Mouse (Mus musculus) heart, embryonic 15.5 days (tissue): ENCODE results near the gene 2310046K23Rik. TPM values are rescaled to one million over a fixed set of nuclear protein-coding genes. Genes with fewer than 3 reads are reported as not detected.
"Not testable (repeated sequence)": the region's sequence is repeated elsewhere in the genome, so short reads cannot be mapped to it uniquely, and the experiment has no call there.

ENCODE experiments used
- ATAC-seq: fragments of 200-750 bp; cut with Nextera tagmentation; replicated peaks from 2 replicates; pipeline ENCODE4 v1.8.0; 2017; ENCODE audit warnings: low read depth, moderate TSS enrichment; ENCODE audit not compliant: insufficient number of reproducible peaks, insufficient read depth, low FRiP score
- H3K27ac ChIP-seq: fragments of 300-500 bp; sonication (generic); 2 replicates; pipeline ENCODE4 v1.5.1; 2015; ENCODE audit warnings: mild to moderate bottlenecking, inconsistent platforms
- H3K27me3 ChIP-seq: fragments of 300-500 bp; sonication (generic); 2 replicates; pipeline ENCODE4 v1.6.1; 2015; ENCODE audit warnings: inconsistent platforms
- H3K36me3 ChIP-seq: fragments of 300-500 bp; sonication (generic); 2 replicates; pipeline ENCODE4 v1.6.1; 2015; ENCODE audit warnings: mild to moderate bottlenecking, inconsistent platforms
- H3K4me1 ChIP-seq: fragments of 300-500 bp; sonication (generic); replicated peaks from 2 replicates; pipeline ENCODE4 v1.6.1; 2015; ENCODE audit warnings: inconsistent platforms
- H3K4me2 ChIP-seq: fragments of 300-500 bp; sonication (generic); 2 replicates; pipeline ENCODE4 v1.6.1; 2015; ENCODE audit warnings: inconsistent platforms, mild to moderate bottlenecking, moderate library complexity
- H3K4me3 ChIP-seq: fragments of 300-500 bp; sonication (generic); 2 replicates; pipeline ENCODE4 v1.5.1; 2015; ENCODE audit warnings: mild to moderate bottlenecking, inconsistent platforms
- H3K9ac ChIP-seq: fragments of 300-500 bp; sonication (generic); 2 replicates; pipeline ENCODE4 v1.6.1; 2015; ENCODE audit warnings: mild to moderate bottlenecking, inconsistent platforms
- H3K9me3 ChIP-seq: fragments of 300-500 bp; sonication (generic); replicated peaks from 2 replicates; pipeline ENCODE4 v1.6.1; 2016; ENCODE audit warnings: inconsistent platforms
- WGBS: fragments of 180-500 bp; shearing (Covaris S2); methylation state at CpG from one replicate; pipeline ENCODE4 v1.1.7; 2015; ENCODE audit warnings: mixed read lengths; 5-methylcytosine and 5-hydroxymethylcytosine counted together
- polyA plus RNA-seq: library from polyadenylated mRNA; unstranded; fragments of >200 nt; fragmentation: Nextera tagmentation; extraction: Ambion mirVana; gene quantifications from 2 replicates; pipeline ENCODE4 v1.2.1, GENCODE M21; 2015

The 2310046K23Rik gene
- polyA plus RNA-seq, 1 experiment from 2014 or later: not detected

GRCm38 (mm10) chr3:92503528-92503927 lies 30.8 kb downstream of the 2310046K23Rik start:
- H3K27me3 ChIP-seq: no peaks in the 10 kb centered on the region
- H3K4me1 ChIP-seq: no peaks in the 10 kb centered on the region
- H3K36me3 ChIP-seq: no peaks in the 10 kb centered on the region
- no peak overlapping the region for H3K9ac ChIP-seq
- no peaks in the 10 kb centered on the region for H3K9me3 ChIP-seq
- no peak overlapping the region for H3K4me2 ChIP-seq
- no peak for ATAC-seq
- H3K27ac ChIP-seq: no peak overlapping the region
- no peak overlapping the region for H3K4me3 ChIP-seq

- Histone ChIP-seq H3K4me3 (no peak within 1 kb of the TSS), H3K27me3 (no peaks in the 10 kb centered on the region), H3K4me1 (no peaks in the 10 kb centered on the region), H3K4me2 (no peak within 1 kb of the TSS), H3K9ac (no peak within 1 kb of the TSS), H3K36me3 (no peaks in the 10 kb centered on the region), H3K27ac (no peak within 1 kb of the TSS), H3K9me3 (no peaks in the 10 kb centered on the region)
- no peak for ATAC-seq
- 81% methylated on average over 1 of the region's 1 CpGs for WGBS
Observed at GRCm38 (mm10) chr3:92500393-92500792, 33.9 kb downstream of the 2310046K23Rik start, which contains the start of gene Sprr4. Sprr4 (minus strand) TSS chr3:92500493.

GRCm38 (mm10) chr3:92490262-92490661 lies 44.0 kb downstream of the 2310046K23Rik start:
- not testable (repeated sequence) for H3K9me3 ChIP-seq, H3K4me1 ChIP-seq, H3K36me3 ChIP-seq, H3K4me2 ChIP-seq, H3K27me3 ChIP-seq, H3K4me3 ChIP-seq, ATAC-seq, H3K9ac ChIP-seq, H3K27ac ChIP-seq

- H3K27me3 ChIP-seq: no peaks in the 10 kb centered on the region
- ATAC-seq: no peak
- no peak overlapping the region for H3K4me2 ChIP-seq
- H3K4me1 ChIP-seq: no peaks in the 10 kb centered on the region
- no peak overlapping the region for H3K27ac ChIP-seq
- H3K9me3 ChIP-seq: no peaks in the 10 kb centered on the region
- no peak overlapping the region for H3K4me3 ChIP-seq
- H3K36me3 ChIP-seq: no peaks in the 10 kb centered on the region
- H3K9ac ChIP-seq: no peak overlapping the region
- WGBS: 27% methylated on average over 1 of the region's 1 CpGs
Observed at GRCm38 (mm10) chr3:92486307-92486706, 48.0 kb downstream of the 2310046K23Rik start.

GRCm38 (mm10) chr3:92485863-92486262 lies 48.4 kb downstream of the 2310046K23Rik start, which contains the start of gene Sprr1a:
Sprr1a (minus strand) TSS chr3:92485895.
- no peak within 1 kb of the TSS for H3K27ac ChIP-seq
- no peak within 1 kb of the TSS for H3K9ac ChIP-seq
- H3K4me2 ChIP-seq: no peak within 1 kb of the TSS
- no peaks in the 10 kb centered on the region for H3K9me3 ChIP-seq
- no peaks in the 10 kb centered on the region for H3K36me3 ChIP-seq
- H3K4me1 ChIP-seq: no peaks in the 10 kb centered on the region
- H3K4me3 ChIP-seq: no peak within 1 kb of the TSS
- no peak for ATAC-seq
- no peaks in the 10 kb centered on the region for H3K27me3 ChIP-seq

Other genes starting within 250 kb of the 2310046K23Rik start
- gene Sprr2a3, start 249.1 kb downstream of the 2310046K23Rik start, polyA plus RNA-seq: 0.64 and 2.6 TPM in 2 replicates
- gene Sprr2b, start 217.9 kb downstream of the 2310046K23Rik start, polyA plus RNA-seq: not detected in 2 replicates
- not detected in 2 replicates for gene Sprr2d, start 195.4 kb downstream of the 2310046K23Rik start, polyA plus RNA-seq
- not detected in 2 replicates for gene Sprr2e, start 182.4 kb downstream of the 2310046K23Rik start, polyA plus RNA-seq
- not detected in 2 replicates for gene Sprr2f, start 169.3 kb downstream of the 2310046K23Rik start, polyA plus RNA-seq
- not detected in 2 replicates for gene Sprr2h, start 148.8 kb downstream of the 2310046K23Rik start, polyA plus RNA-seq
- gene Sprr2i, start 126.5 kb downstream of the 2310046K23Rik start, polyA plus RNA-seq: not detected in 2 replicates
- gene Sprr2j-ps, start 116.4 kb downstream of the 2310046K23Rik start, polyA plus RNA-seq: not detected in 2 replicates
- 5.3 and 5.4 TPM in 2 replicates for gene Gm9774, start 105.1 kb downstream of the 2310046K23Rik start, polyA plus RNA-seq
- not detected in 2 replicates for gene Sprr2k, start 101.9 kb downstream of the 2310046K23Rik start, polyA plus RNA-seq
- gene Sprr1b, start 95.7 kb downstream of the 2310046K23Rik start, polyA plus RNA-seq: not detected in 2 replicates
- 0.11 TPM in 1 of 2 replicates, not detected in the other for gene Sprr3, start 75.8 kb downstream of the 2310046K23Rik start, polyA plus RNA-seq
- 0.42 and 2.6 TPM in 2 replicates for gene Sprr1a, start 48.6 kb downstream of the 2310046K23Rik start, polyA plus RNA-seq
- not detected in 2 replicates for gene Sprr4, start 34.0 kb downstream of the 2310046K23Rik start, polyA plus RNA-seq
- 0.09 TPM in 1 of 2 replicates, not detected in the other for gene Ivl, start 39.2 kb upstream of the 2310046K23Rik start, polyA plus RNA-seq
- gene Smcp, start 54.5 kb upstream of the 2310046K23Rik start, polyA plus RNA-seq: not detected in 2 replicates
- not detected in 2 replicates for gene 2210017I01Rik, start 73.0 kb upstream of the 2310046K23Rik start, polyA plus RNA-seq
- not detected in 2 replicates for gene Lce6a, start 87.1 kb upstream of the 2310046K23Rik start, polyA plus RNA-seq
- not detected in 2 replicates for gene Lce1a1, start 113.8 kb upstream of the 2310046K23Rik start, polyA plus RNA-seq
- gene Lce1b, start 122.4 kb upstream of the 2310046K23Rik start, polyA plus RNA-seq: not detected in 2 replicates
- gene Lce1a2, start 135.8 kb upstream of the 2310046K23Rik start, polyA plus RNA-seq: not detected in 2 replicates
- gene Lce1c, start 144.7 kb upstream of the 2310046K23Rik start, polyA plus RNA-seq: not detected in 2 replicates
- not detected in 2 replicates for gene Lce1d, start 152.7 kb upstream of the 2310046K23Rik start, polyA plus RNA-seq
- not detected in 2 replicates for gene Lce1e, start 174.6 kb upstream of the 2310046K23Rik start, polyA plus RNA-seq
- gene Lce1f, start 185.8 kb upstream of the 2310046K23Rik start, polyA plus RNA-seq: not detected in 2 replicates
- not detected in 2 replicates for gene Gm38119, start 204.6 kb upstream of the 2310046K23Rik start, polyA plus RNA-seq
- gene Lce1g, start 217.8 kb upstream of the 2310046K23Rik start, polyA plus RNA-seq: not detected in 2 replicates
- not detected in 2 replicates for gene Lce1h, start 230.6 kb upstream of the 2310046K23Rik start, polyA plus RNA-seq
- not detected in 2 replicates for gene Lce1i, start 244.4 kb upstream of the 2310046K23Rik start, polyA plus RNA-seq